Mouse (Mus musculus) left cerebral cortex, postnatal 36 days (tissue): ENCODE measurements at regions not wholly inside any gene's neighbourhood (a gene's known extent, or its start where the extent isn't known, plus 50 kb on each side); places are given as distances from the start of the nearest gene placed in this dataset.
"Not testable (repeated sequence)": the region's sequence is repeated elsewhere in the genome, so short reads cannot be mapped to it uniquely, and the experiment has no call there.

Source experiments
- DNase-seq, 2 experiments: peaks; one replicate each; pipeline ENCODE4 v3.0.0; 2021 to 2022; ENCODE audit warnings: low spot score in 2 of 2, mixed read lengths in 1 of 2
- intact Hi-C: fragments of 180-260 bp; cut with DNase I; formaldehyde crosslinking; loops from one replicate; pipeline ENCODE4 v1.15.1; 2025

GRCm38 (mm10) chr10:49985038-49985437, 196.5 kb upstream of the Grik2 start:
- intact Hi-C loops: no loop called here
- no peak for DNase-seq

GRCm38 (mm10) chr10:49952434-49952833, 163.9 kb upstream of the Grik2 start:
- no peak for DNase-seq
- intact Hi-C loops: no loop called here

- DNase-seq, intact Hi-C loops: not testable (repeated sequence)
Measured at GRCm38 (mm10) chr10:49937305-49937704, 148.7 kb upstream of the Grik2 start.

GRCm38 (mm10) chr10:49909206-49909605, 120.6 kb upstream of the Grik2 start:
- DNase-seq, intact Hi-C loops: not testable (repeated sequence)

GRCm38 (mm10) chr10:49908126-49908525, 119.6 kb upstream of the Grik2 start:
- DNase-seq, intact Hi-C loops: not testable (repeated sequence)

GRCm38 (mm10) chr10:49904626-49905025, 116.1 kb upstream of the Grik2 start:
- DNase-seq, intact Hi-C loops: not testable (repeated sequence)

GRCm38 (mm10) chr10:49895436-49895835, 106.9 kb upstream of the Grik2 start:
- DNase-seq: no peak
- intact Hi-C loops: no loop called here

GRCm38 (mm10) chr10:49884106-49884505, 95.5 kb upstream of the Grik2 start:
- intact Hi-C loops: no loop called here
- peak; percentile 8 to 20 for DNase-seq

GRCm38 (mm10) chr10:49883444-49883843, 94.9 kb upstream of the Grik2 start:
- intact Hi-C loops: no loop called here
- DNase-seq: no peak

GRCm38 (mm10) chr10:49863800-49864199, 75.2 kb upstream of the Grik2 start:
- DNase-seq: no peak
- intact Hi-C loops: no loop called here

- intact Hi-C loops: no loop called here
- DNase-seq: no peak
Measured at GRCm38 (mm10) chr10:49847686-49848085, 59.1 kb upstream of the Grik2 start.

GRCm38 (mm10) chr10:49844308-49844707, 55.7 kb upstream of the Grik2 start:
- intact Hi-C loops: no loop called here
- DNase-seq: no peak
